Mouse (Mus musculus) liver, postnatal 0 days (tissue): Measurements from ENCODE around the gene Cemip.

Experiments
- CTCF ChIP-seq: sonication (generic); IDR thresholded peaks from 2 replicates; pipeline ENCODE4 v1.5.1; 2016; ENCODE audit warnings: antibody characterized with exemption, low read depth
- EP300 ChIP-seq: IDR thresholded peaks from 2 replicates; pipeline ENCODE4 v1.6.1; 2016; ENCODE audit warnings: antibody characterized with exemption, low read depth, mild to moderate bottlenecking

GRCm38 (mm10) chr7:83978410-83978809 is 107.9 kb downstream of the Cemip start:
- TF ChIP-seq CTCF = no peak
- TF ChIP-seq EP300 = no peak
